Mouse (Mus musculus): ENCODE results near the gene Nelfe.
"Not testable (repeated sequence)": the region's sequence is repeated elsewhere in the genome, so short reads cannot be mapped to it uniquely, and the experiment has no call there.

The Nelfe gene

DNA sequence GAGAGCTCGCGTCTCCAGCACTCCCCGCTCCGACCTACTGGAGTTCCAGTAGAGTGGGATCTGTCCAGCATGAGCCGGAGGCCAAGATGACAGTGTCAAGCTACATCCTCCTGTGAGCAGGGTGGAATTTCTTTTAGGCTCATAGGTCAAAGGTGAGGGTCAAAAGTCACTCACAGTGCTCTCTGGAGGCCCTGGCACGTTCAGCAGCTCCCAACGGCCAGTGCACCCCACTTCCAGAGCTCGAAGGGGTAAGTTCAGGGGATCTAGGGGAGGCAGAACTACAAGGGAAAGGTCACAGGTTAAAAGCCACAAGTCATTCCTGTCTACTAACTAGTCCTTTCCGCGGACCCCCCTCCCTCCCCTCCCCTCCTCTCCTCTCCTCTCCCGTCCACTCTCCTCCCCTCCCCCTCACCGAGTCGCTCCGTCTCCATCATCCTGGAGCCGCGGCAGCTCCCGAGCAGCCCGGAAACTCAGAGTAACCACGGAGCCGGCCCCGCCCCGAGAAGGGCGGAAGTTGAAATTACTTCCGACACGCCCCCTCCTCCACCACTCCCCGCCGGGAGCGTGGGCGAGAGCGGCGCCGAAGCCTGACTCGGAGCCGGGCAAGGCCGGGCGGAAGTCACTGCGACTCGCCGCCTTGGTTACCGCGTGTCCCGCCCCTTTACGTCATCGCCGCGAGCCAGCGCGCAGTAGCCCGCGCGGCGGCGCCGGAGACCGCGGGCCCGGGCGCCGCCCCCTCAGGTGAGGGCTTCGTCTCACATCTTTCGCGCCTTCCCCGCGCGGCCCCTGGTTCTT lies at the start of gene Nelfe, which contains the start of gene Skiv2l:
Gene Nelfe, plus strand, starts transcription at position 670 of the 795 bp plus-strand sequence.
Gene Skiv2l, minus strand, starts transcription at position 489 of the 795 bp plus-strand sequence.
- peak; percentile 98 for DNase-seq (ENCODE audit: extremely low spot score, low spot score)

DNA sequence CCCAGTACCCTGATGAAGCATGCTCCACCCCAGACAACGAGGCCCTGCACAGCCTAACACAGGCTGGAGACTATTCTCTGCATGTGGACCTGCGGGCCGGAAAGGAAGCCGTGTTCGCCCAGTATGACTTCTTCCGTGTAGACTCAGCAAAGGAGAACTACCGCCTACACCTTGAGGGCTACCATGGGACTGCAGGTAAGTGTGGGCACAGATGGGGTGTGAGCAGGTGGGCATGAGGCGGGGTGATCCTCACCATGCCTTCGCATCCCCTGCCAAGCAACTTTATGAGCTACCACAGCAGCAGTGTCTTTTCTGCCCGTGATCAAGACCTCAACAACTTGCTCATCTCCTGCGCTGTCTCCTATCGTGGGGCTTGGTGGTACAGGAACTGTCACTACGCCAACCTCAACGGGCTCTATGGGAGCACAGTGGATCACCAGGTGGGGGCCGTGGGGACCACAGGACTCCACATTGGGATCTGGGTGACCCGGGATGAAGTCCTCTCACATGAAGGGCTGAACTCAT lies 49.3 kb upstream of the Nelfe start:
- not testable (repeated sequence) for DNase-seq (ENCODE audit: extremely low spot score, low spot score)

DNA sequence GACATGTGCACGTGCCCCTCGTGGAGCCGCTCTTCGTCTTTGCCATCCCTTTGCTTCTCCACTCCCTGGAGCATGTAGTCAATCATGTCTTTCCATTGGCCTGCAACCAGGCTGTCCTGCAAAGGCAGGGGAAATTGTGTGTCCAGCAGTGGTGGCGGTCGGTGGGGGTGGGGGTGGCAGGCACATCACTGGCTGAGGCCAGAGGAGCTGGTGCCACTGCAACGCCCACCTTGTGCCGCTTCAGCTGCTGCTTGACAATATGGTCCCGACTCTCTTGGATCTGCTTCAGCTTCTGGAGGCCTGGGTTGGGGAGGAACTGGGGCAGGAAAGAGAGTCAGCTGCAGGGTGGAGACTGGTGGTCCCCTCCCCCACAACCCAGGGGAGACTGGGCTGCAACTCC lies 47.4 kb upstream of the Nelfe start:
- DNase-seq (ENCODE audit: extremely low spot score, low spot score) = not testable (repeated sequence)

DNA sequence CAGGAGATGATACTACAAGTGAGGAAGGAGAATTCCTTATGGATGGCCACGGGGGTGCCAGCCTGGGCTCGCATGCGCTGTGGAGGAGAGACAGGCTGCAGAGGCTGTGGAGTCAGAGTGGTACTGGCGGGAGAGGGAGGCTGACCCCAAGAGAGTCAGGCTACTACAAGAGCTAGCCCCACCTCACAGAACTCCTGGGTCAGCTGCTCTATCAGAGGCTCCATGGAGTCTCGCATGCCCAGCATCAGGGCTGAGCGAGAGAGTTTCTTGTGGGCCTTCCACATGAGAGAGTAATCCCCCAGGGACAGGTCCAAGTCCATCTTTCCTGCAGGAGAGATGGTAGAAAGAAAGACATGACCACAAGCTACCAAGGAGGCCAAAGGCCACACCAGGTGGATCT lies 46.8 kb upstream of the Nelfe start:
- not testable (repeated sequence) for DNase-seq (ENCODE audit: extremely low spot score, low spot score)

DNA sequence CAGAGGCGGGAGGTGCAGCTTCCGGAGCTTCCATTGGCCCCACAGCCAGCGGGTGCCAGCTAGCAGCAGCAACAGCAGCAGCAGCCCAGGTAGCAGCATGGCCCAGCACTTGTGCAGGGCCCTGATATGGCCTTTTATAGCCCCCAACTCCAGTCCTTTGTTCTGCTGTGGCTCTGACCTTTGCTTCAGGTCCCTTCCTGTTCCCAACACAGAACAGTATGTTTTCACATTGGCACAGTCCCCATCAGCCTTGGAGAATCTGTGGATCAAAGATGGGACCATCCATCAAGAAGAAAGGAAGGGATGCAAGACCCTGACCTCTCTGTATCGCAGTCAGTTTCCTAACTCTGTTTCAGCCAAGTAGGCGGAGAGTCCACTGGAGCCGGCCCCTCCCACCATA lies 45.9 kb upstream of the Nelfe start, which contains the start of gene Cyp21a1:
Gene Cyp21a1, minus strand, starts transcription at position 261 of the 400 bp plus-strand sequence.
- not testable (repeated sequence) for DNase-seq (ENCODE audit: extremely low spot score, low spot score)

DNA sequence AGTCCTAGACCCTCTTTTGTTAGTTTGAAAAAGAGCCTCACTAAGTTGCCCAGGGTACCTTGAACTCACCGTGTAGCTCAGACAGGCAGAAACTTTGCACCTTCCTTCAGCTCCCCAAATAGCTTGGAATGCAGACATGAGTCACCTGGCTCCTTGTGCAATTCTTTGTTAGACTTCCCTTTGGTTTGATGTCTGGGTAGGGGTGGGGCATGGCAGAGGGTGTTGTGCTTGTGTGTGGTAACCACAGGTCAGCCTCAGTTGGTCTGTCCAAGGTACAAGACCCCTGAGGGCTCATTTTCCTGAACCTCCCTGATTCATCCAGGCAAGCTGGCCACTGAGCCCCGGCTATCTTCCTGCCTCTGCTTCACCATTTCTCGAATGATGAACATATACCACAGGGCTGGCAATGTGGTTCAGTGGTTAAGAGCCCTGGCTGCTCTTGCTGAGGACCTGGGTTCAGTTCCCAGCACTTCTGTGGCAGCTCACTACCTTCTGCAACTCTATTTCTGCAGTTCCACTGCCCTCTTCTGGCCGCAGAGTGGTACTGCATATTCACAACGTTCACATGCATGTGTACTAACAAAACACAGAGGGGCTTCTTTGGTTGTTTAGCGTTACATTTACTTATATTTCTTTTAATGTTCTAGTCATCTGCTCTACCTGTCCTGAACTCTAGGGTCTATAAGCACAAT lies 45.2 kb upstream of the Nelfe start:
- no peak for DNase-seq (ENCODE audit: extremely low spot score, low spot score)

DNA sequence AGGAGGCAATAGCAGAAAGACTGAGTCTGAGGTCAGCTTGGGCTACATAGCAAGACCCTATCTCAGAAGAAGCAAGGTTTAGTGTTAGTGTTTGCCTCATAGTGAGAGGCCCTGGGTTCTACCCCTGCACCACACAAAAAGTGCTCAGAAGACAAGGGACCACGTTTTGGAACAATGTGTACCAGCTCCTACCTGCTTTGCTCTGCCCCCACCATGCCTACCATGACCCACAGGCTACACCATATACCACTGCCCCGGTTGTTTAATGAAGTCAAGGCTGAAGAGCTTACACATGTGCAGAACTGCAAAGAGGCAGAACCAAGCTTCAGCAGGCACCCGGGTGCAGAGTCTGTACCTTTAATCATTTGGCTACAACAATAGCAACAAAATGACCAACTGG lies 43.0 kb upstream of the Nelfe start:
- DNase-seq (ENCODE audit: extremely low spot score, low spot score) = no peak

DNA sequence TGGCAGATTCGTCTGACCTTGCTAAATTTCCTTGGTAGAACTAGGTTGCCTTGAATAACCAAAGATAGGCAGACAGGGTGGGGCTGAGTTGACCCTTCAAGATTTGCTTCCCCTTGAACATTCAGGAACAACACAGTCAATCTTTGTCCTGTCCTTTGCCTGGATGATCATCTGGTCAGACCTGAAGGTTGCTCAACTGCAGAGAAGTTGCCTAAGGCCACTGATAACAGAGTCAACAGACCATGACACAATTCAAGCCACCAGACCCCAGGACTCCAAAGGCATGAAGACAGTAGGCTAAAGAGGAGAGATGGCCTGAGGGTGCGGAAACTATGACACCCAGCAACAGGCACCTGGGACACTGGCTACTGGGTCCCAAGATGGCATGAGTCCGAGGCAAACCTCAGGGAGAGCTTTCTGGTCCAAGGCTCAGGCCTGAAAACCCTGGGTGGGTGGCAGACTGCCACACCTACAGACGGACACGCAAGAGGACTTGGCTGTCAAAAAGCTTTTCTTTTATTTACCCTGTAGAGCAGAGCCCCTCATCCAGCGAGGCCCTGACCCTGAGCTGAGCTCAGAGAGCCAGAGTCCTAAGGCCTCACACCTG lies 41.5 kb upstream of the Nelfe start:
- no peak for DNase-seq (ENCODE audit: extremely low spot score, low spot score)

DNA sequence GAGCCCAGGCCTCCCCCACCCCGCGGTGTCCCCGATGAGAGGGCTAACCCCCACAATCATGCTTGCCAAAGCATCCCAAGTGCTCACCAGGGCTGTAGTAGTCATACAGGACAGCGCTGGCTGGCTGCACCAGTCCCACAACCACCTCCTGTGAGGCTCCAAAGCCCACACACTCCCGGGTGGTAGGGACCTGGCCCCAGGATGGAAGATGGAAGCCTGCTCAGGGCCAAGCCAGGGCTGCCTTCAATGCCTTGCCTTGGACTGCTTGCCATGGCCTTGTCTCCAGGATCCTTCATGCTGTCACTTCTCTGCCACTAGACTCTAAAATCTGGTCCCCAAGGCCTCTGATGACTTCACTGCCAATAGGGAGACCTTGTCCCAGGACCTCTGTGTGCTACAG lies 39.8 kb upstream of the Nelfe start:
- not testable (repeated sequence) for DNase-seq (ENCODE audit: extremely low spot score, low spot score)

DNA sequence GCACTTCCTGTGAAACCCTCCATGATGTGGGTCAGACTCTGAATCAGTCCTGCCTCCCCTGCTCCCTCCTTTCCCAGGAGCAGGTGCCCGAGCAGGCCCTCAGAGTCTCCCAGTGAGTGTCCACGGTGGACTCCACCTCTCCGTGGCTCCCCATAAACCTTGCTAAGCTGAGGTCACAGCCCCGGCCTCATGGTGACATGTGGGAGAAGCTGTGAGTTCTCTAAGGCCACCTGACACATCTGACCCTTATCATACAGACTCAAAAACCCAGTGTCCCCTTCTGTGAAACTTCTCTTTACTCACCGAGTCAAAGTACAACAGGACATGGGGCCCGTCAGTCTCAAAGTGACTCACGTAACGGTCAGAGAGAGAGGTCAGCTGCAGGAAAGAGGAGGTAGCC lies 39.4 kb upstream of the Nelfe start:
- DNase-seq (ENCODE audit: extremely low spot score, low spot score) = not testable (repeated sequence)

DNA sequence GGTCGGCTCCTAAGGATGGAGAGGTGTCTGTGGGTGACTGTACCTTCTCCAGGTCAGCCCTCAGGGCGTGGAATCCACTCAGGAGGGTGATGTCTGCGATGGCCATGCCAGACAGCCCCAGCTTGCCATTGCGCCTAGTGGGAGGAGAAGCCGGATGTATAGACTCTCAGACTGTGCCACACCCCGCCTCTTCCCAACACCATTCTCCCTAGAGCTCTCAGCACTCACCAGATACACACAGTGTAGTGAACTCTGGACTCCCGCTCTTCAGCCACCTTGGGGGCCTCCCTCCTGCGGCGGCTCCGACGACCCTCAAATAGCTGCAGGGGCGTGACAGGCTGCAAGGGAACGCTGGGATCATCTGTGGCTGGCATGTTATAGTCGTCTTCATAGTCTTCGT lies 38.9 kb upstream of the Nelfe start:
- DNase-seq (ENCODE audit: extremely low spot score, low spot score) = no peak

DNA sequence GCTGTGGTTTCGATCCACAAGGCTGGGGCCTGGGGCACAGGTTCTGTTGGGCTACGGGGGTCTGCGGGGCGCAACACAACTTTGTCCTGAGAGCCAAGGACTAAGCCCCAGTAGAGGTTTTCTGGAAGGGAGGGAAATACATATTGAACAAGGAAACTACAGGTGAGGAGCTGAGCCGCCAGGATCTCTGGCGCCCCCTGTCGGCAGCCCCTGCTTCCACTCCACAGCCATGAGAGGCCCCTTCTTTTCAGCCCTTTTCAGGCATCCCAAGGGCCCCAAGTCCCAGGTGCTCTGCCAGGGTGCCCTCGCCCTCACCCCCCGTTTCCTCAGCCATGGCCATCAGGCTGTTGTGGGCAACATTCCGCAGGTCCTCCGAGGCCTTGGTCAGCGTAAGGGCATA lies 36.4 kb upstream of the Nelfe start:
- peak; percentile 29 for DNase-seq (ENCODE audit: extremely low spot score, low spot score)

DNA sequence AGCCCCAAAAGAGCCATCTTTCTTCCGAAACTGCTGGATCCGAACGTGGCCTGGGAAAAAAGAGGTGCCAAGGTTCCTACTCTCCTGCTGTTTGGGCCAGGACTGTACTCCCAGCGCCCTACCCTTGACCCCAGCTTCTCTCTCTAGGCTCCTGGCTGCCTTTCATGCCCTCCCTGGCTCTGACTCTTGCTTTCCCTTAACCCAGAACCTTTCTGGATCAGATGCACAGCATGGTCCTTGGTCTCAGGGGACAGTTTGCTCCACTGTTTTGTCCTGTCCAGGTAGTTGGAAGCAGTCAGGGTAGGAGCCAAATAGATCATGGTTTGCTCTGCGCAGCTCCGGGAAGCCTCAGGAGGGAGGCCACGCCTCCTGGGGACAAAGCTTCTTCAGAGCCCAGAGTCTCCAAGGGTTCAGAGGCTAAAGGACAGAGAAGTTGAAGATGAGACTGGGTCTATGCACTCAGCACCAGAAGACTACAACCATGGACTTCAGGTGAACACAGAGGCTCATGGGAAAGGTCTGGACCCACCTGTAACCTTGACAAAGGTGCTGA lies 35.3 kb upstream of the Nelfe start:
- DNase-seq (ENCODE audit: extremely low spot score, low spot score) = no peak

DNA sequence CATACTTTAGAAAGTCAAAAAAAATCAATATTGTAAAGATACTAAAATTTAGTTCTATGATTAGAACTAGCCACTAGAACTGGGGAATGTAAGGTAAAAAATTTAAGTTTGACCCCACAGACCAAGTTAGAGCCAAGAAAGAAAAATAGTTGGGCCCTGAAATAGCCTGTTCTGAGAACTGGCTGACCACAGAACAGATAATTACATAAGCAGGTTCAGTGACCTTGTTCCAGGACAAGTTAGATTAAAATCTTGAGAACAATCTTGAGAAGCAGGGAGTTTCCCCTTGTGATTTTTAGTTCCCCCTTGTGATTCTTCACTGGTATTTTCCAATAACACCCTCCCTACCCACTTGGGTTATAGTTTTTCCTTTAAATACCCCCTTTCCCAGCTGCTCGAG lies 19.4 kb upstream of the Nelfe start:
- DNase-seq (ENCODE audit: extremely low spot score, low spot score) = not testable (repeated sequence)

DNA sequence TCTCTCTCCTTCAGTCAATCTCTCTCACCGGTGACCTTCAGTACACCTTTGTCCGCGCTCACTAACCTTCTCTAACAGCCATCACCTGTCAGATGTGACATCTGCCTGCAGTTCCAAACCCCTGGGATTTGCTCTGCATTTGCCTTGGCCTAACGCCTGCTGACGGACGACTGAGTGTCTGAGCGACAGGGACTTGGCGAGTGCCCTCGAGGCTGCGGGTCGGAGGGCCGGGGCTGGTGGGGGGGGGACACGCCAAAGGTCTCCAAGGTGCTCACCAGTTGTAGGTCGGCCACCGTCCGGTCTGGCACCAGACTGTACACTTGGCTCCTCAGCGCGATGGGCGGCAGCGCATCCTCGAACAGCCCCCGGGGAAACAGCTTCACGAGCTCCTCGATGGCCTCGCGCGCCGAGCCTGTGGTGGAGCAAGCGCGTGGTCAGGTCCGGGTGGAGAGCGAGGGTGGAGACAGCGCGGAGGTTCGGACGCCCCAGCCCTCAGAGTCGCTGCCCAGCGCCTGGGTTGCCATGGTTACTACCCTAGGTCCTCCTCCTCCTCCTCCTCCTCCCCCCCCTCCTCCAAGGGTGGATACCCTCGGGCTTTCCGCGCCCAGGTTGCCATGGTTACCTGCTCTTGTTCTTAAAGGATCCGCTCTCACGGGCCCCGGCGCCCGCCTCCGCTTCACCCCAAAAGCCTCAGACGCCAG lies 13.9 kb upstream of the Nelfe start:
- DNase-seq (ENCODE audit: extremely low spot score, low spot score) = no peak

DNA sequence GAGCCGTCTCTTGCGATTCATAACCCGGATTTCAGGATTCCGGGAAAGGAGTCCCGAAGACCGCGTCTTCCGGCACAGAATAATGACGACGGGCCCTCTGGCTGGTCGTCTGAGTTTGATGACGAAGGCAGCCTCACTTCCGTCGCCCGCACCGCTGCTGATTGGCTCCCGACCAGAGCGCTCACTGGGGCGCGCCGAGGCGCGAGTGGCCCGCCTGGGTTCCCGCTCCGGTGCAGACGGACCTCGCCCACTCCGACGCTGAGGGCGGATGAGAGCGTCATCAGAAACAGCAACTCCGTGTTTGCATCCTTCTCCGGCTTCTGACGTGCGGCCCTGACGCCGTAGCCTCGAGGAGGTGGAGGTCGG lies 13.4 kb upstream of the Nelfe start, which contains the start of the genes Stk19 and Dxo:
Gene Stk19, minus strand, starts transcription at position 90 of the 366 bp plus-strand sequence.
Gene Dxo, plus strand, starts transcription at position 164 of the 366 bp plus-strand sequence.
- peak; percentile 98 for DNase-seq (ENCODE audit: extremely low spot score, low spot score)

DNA sequence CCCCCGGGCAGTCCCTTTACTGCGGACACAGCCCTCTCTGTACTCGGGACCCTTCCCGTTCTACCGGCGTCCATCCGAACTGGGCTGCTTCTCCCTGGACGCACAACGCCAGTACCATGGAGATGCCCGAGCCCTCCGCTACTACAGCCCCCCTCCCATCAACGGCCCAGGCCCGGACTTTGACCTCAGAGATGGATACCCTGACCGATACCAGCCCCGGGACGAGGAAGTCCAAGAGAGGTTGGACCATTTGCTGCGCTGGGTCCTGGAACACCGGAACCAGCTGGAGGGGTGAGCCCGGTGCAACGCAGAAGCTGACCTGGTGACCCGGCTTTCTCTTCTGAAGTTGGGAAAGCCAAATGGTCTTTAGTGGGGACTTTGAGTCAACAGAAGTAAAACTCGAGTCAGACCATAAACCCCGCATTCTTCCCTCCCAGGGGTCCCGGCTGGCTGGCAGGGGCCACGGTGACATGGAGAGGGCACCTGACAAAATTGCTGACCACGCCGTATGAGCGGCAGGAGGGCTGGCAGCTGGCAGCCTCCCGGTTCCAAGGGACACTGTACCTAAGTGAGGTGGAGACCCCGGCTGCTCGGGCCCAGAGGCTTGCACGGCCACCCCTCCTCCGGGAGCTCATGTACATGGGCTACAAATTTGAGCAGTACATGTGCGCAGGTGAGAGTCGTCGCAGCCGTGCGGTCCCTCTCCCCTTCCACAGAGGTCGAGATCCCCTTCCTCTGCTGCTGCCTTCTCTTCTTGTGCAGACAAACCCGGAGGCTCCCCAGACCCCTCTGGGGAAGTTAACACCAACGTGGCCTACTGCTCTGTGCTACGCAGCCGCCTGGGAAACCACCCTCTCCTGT lies 12.5 kb upstream of the Nelfe start:
- peak; percentile 26 for DNase-seq (ENCODE audit: extremely low spot score, low spot score)

DNA sequence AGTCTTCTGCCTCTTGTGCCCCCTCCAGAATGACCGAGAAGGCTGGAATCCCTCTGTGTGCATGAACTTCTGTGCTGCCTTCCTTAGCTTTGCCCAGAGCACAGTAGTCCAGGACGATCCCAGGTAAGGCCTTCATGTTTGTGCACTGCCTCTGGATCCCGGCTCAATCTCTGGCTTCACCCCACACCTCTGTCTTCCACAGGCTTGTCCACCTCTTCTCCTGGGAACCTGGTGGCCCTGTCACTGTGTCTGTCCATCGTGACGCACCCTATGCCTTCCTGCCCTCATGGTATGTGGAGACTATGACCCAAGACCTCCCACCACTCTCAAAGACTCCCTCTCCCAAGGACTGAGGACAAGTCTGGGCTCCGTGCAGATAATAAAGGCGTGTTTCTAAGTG lies 11.4 kb upstream of the Nelfe start:
- no peak for DNase-seq (ENCODE audit: extremely low spot score, low spot score)

DNA sequence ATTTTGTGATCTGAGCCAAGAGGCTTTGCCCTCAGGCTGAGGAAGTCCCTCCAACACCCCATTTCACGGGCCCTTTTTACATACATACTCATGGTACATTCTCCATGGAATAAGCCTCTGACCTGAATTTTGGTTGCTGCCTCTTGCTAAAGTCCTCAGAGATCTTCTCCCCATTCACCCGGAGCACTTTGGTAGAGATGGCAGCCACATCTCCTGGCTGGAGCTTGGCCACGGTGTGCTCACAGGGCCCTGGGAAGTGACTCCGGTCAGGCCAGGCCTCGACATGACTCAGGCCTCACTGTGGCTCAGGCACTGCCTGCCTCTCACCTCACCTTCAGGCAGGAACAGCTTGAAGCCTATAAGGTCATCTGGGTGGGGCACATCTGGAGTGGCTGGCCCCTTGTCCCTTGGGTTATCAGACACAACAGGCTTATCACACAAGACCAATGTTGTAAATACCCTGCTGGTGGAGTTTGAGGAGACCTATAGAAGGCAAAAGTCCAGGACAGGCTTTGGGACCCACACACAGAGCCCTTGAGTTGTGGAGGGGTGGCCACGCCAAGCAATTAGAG lies 9.4 kb upstream of the Nelfe start:
- DNase-seq (ENCODE audit: extremely low spot score, low spot score) = no peak

DNA sequence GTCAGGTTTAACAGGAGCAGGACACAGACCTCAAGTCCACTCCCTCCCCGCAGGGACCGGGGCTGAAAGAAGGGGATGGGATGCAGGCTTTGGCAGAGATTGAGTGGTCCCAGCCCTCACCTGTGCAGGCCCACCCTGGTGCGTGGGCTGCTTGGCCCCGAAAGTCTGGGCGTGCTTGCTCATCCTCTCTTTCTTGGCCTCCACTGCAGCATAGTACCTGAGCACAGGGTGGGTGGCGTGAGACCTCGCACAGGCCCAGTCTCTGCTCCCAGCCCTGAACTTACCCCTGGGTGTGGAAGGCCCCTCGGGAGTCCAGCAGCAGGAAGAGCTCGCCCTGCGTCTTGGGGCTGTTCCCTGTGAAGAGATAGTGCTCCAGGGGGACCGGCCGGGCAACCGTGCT lies 5.3 kb upstream of the Nelfe start:
- DNase-seq (ENCODE audit: extremely low spot score, low spot score) = no peak

All from neural tube, embryonic 10.5 days (tissue).